Mouse (Mus musculus) kidney, embryonic 14.5 days (tissue): ENCODE data around the gene Hadhb. TPM values are rescaled to one million over a fixed set of nuclear protein-coding genes. Genes with fewer than 3 reads are reported as not detected.

Experiments
- ATAC-seq: fragments of 200-750 bp; cut with Nextera tagmentation; 2 replicates; pipeline ENCODE4 v1.8.0; 2017; ENCODE audit warnings: moderate number of reproducible peaks, mild to moderate bottlenecking, moderate TSS enrichment, moderate library complexity; ENCODE audit not compliant: low FRiP score, low TSS enrichment
- H3K27ac ChIP-seq: fragments of 300-500 bp; sonication (generic); 2 replicates; pipeline ENCODE4 v1.5.1; 2014; ENCODE audit warnings: low read depth, mild to moderate bottlenecking, low read length, moderate library complexity, mixed read lengths
- H3K27me3 ChIP-seq: fragments of 300-500 bp; sonication (generic); 2 replicates; pipeline ENCODE4 v1.6.1; 2014; ENCODE audit warnings: mild to moderate bottlenecking, low read length; ENCODE audit not compliant: control insufficient read depth, insufficient read depth
- H3K36me3 ChIP-seq: fragments of 300-500 bp; sonication (generic); 2 replicates; pipeline ENCODE4 v1.6.1; 2014; ENCODE audit warnings: low read length, mixed read lengths; ENCODE audit not compliant: control insufficient read depth, insufficient read depth
- H3K4me1 ChIP-seq: fragments of 300-500 bp; sonication (generic); 2 replicates; pipeline ENCODE4 v1.6.1; 2014; ENCODE audit warnings: low read length, mixed read lengths; ENCODE audit not compliant: control insufficient read depth, insufficient read depth
- H3K4me2 ChIP-seq: fragments of 300-500 bp; sonication (generic); replicated peaks from 2 replicates; pipeline ENCODE4 v1.6.1; 2014; ENCODE audit warnings: low read depth, mild to moderate bottlenecking, low read length
- H3K4me3 ChIP-seq: fragments of 300-500 bp; sonication (generic); 2 replicates; pipeline ENCODE4 v1.5.1; 2014; ENCODE audit warnings: mild to moderate bottlenecking, low read length
- H3K9ac ChIP-seq: fragments of 300-500 bp; sonication (generic); 2 replicates; pipeline ENCODE4 v1.6.1; 2014; ENCODE audit warnings: low read depth, mild to moderate bottlenecking, low read length, moderate library complexity
- H3K9me3 ChIP-seq: fragments of 300-500 bp; sonication (generic); 2 replicates; pipeline ENCODE4 v1.6.1; 2016; ENCODE audit warnings: low read length; ENCODE audit not compliant: control insufficient read depth
- WGBS: fragments of 180-500 bp; shearing (Covaris S2); extraction: QIAGEN DNeasy Blood & Tissue Kit; methylation state at CpG from one replicate; pipeline ENCODE4 v1.1.7; 2014; 5-methylcytosine and 5-hydroxymethylcytosine counted together
- polyA plus RNA-seq: library from polyadenylated mRNA; unstranded; fragments of >200 nt; fragmentation: Nextera tagmentation; extraction: Ambion mirVana; gene quantifications from 2 replicates; pipeline ENCODE4 v1.2.1, GENCODE M21; 2014

Gene Hadhb
- polyA plus RNA-seq, 1 experiment from 2014 or later = 149 TPM

GRCm38 (mm10) chr5:30175811-30176210 lies 20.8 kb downstream of the Hadhb start:
- Histone ChIP-seq H3K27ac (no peak overlapping the region), H3K4me2 (no peak overlapping the region), H3K36me3 (peaks cover 66% of the 10 kb centered on the region), H3K4me1 (no peaks in the 10 kb centered on the region), H3K4me3 (no peak overlapping the region), H3K9me3 (no peaks in the 10 kb centered on the region), H3K27me3 (no peaks in the 10 kb centered on the region), H3K9ac (no peak overlapping the region)
- no peak for ATAC-seq
- 25% methylated on average over 4 of the region's 4 CpGs for WGBS

- no peak overlapping the region for H3K27ac ChIP-seq
- H3K36me3 ChIP-seq = peaks cover 25% of the 10 kb centered on the region
- 90% methylated on average over 12 of the region's 12 CpGs for WGBS
- no peak for ATAC-seq
- no peak overlapping the region for H3K4me3 ChIP-seq
- H3K9ac ChIP-seq = no peak overlapping the region
- H3K4me2 ChIP-seq = no peak overlapping the region
- H3K27me3 ChIP-seq = no peaks in the 10 kb centered on the region
- no peaks in the 10 kb centered on the region for H3K9me3 ChIP-seq
- H3K4me1 ChIP-seq = no peaks in the 10 kb centered on the region
These were observed 32.8 kb downstream of the Hadhb start for GRCm38 (mm10) chr5:30187687-30188485.

- H3K9ac ChIP-seq = no peak overlapping the region
- no peaks in the 10 kb centered on the region for H3K4me1 ChIP-seq
- WGBS = 76% methylated on average over 1 of the region's 1 CpGs
- H3K9me3 ChIP-seq = no peaks in the 10 kb centered on the region
- no peaks in the 10 kb centered on the region; the same call in 1 of the 2 replicates for H3K27me3 ChIP-seq
- no peak overlapping the region for H3K4me3 ChIP-seq
- H3K4me2 ChIP-seq = no peak overlapping the region
- ATAC-seq = no peak
- H3K27ac ChIP-seq = no peak overlapping the region
- H3K36me3 ChIP-seq = peaks cover 3% of the 10 kb centered on the region; the same call in 1 of the 2 replicates
These were observed 37.4 kb downstream of the Hadhb start for GRCm38 (mm10) chr5:30192452-30192851.

GRCm38 (mm10) chr5:30195340-30195739 lies 40.3 kb downstream of the Hadhb start:
- Histone ChIP-seq H3K4me3 (no peak overlapping the region), H3K9me3 (no peaks in the 10 kb centered on the region), H3K36me3 (no peaks in the 10 kb centered on the region), H3K4me2 (no peak overlapping the region), H3K9ac (no peak overlapping the region), H3K4me1 (0 out of 2 replicates have a peak, but pooled peaks cover 2% of the 10 kb centered on the region), H3K27ac (no peak overlapping the region), H3K27me3 (no peaks in the 10 kb centered on the region; the same call in 1 of the 2 replicates)
- WGBS = 88% methylated on average over 5 of the region's 5 CpGs
- no peak for ATAC-seq

GRCm38 (mm10) chr5:30198257-30198656 lies 43.2 kb downstream of the Hadhb start:
- H3K9ac ChIP-seq = no peak overlapping the region
- no peaks in the 10 kb centered on the region for H3K9me3 ChIP-seq
- no peak overlapping the region for H3K4me2 ChIP-seq
- H3K4me1 ChIP-seq = 0 out of 2 replicates have a peak, but pooled peaks cover 2% of the 10 kb centered on the region
- no peak overlapping the region for H3K27ac ChIP-seq
- 74% methylated on average over 7 of the region's 7 CpGs for WGBS
- no peaks in the 10 kb centered on the region for H3K36me3 ChIP-seq
- H3K4me3 ChIP-seq = no peak overlapping the region
- H3K27me3 ChIP-seq = no peaks in the 10 kb centered on the region; the same call in 1 of the 2 replicates
- no peak for ATAC-seq

GRCm38 (mm10) chr5:30201521-30201920 lies 46.5 kb downstream of the Hadhb start:
- H3K9ac ChIP-seq = no peak overlapping the region
- no peak overlapping the region for H3K4me3 ChIP-seq
- H3K27ac ChIP-seq = no peak overlapping the region
- no peaks in the 10 kb centered on the region for H3K36me3 ChIP-seq
- ATAC-seq = no peak
- H3K4me2 ChIP-seq = no peak overlapping the region
- 51% methylated on average over 5 of the region's 5 CpGs for WGBS
- H3K4me1 ChIP-seq = 0 out of 2 replicates have a peak, but pooled peaks cover 4% of the 10 kb centered on the region
- H3K9me3 ChIP-seq = no peaks in the 10 kb centered on the region
- H3K27me3 ChIP-seq = no peaks in the 10 kb centered on the region; the same call in 1 of the 2 replicates

GRCm38 (mm10) chr5:30202221-30202620 lies 47.2 kb downstream of the Hadhb start:
- H3K27ac ChIP-seq = no peak overlapping the region
- no peak overlapping the region for H3K9ac ChIP-seq
- H3K4me2 ChIP-seq = no peak overlapping the region
- ATAC-seq = no peak
- H3K27me3 ChIP-seq = no peaks in the 10 kb centered on the region
- H3K4me3 ChIP-seq = no peak overlapping the region
- H3K36me3 ChIP-seq = no peaks in the 10 kb centered on the region
- 85% methylated on average over 7 of the region's 7 CpGs for WGBS
- H3K9me3 ChIP-seq = no peaks in the 10 kb centered on the region
- H3K4me1 ChIP-seq = 0 out of 2 replicates have a peak, but pooled peaks cover 4% of the 10 kb centered on the region

GRCm38 (mm10) chr5:30203216-30203885 lies 48.3 kb downstream of the Hadhb start:
- Histone ChIP-seq H3K4me2 (no peak overlapping the region), H3K9ac (no peak overlapping the region), H3K36me3 (no peaks in the 10 kb centered on the region), H3K9me3 (no peaks in the 10 kb centered on the region), H3K4me1 (0 out of 2 replicates have a peak, but pooled peaks cover 3% of the 10 kb centered on the region), H3K27me3 (no peaks in the 10 kb centered on the region), H3K4me3 (no peak overlapping the region), H3K27ac (no peak overlapping the region)
- ATAC-seq = no peak
- WGBS = 81% methylated on average over 10 of the region's 10 CpGs

GRCm38 (mm10) chr5:30204441-30204840 lies 49.4 kb downstream of the Hadhb start:
- Histone ChIP-seq H3K4me1 (0 out of 2 replicates have a peak, but pooled peaks cover 2% of the 10 kb centered on the region), H3K27me3 (no peaks in the 10 kb centered on the region), H3K4me2 (no peak overlapping the region), H3K9me3 (no peaks in the 10 kb centered on the region), H3K36me3 (no peaks in the 10 kb centered on the region), H3K4me3 (no peak overlapping the region), H3K27ac (no peak overlapping the region), H3K9ac (no peak overlapping the region)
- 48% methylated on average over 1 of the region's 1 CpGs for WGBS
- ATAC-seq = no peak
